Mouse (Mus musculus): ENCODE measurements around the gene Tmem214. TPM values are rescaled to one million over a fixed set of nuclear protein-coding genes. Genes with fewer than 3 reads are reported as not detected.
"Not testable (repeated sequence)": the region's sequence is repeated elsewhere in the genome, so short reads cannot be mapped to it uniquely, and the experiment has no call there.

Tmem214 gene
- polyA plus RNA-seq, 1 experiment, result 46.1 TPM

GRCm38 (mm10) chr5:30878616-30879015 is 10.8 kb downstream of the Tmem214 start:
- no peaks in the 10 kb centered on the region for H3K27me3 ChIP-seq (ENCODE audit: control insufficient read depth, insufficient read depth, insufficient read length)
- H3ac ChIP-seq (ENCODE audit: control insufficient read depth, insufficient read length, low read depth), result no peak overlapping the region
- no peaks in the 10 kb centered on the region for H3K79me2 ChIP-seq (ENCODE audit: control insufficient read depth, insufficient read depth)
- H3K4me3 ChIP-seq (ENCODE audit: insufficient read depth, poor library complexity, severe bottlenecking), result no peak overlapping the region
- TF ChIP-seq MYOD1 (IDR thresholded peaks at IDR 0.05; ENCODE audit: control insufficient read depth, insufficient read length, low read depth) (no peak), MAX (IDR thresholded peaks at IDR 0.05) (no peak), CEBPB (IDR thresholded peaks at IDR 0.05; ENCODE audit: low read depth) (no peak), CTCF (IDR thresholded peaks at IDR 0.05; ENCODE audit: control insufficient read depth, insufficient read depth, insufficient read length) (no peak), USF1 (IDR thresholded peaks at IDR 0.05; ENCODE audit: low read depth) (no peak), MYOG (IDR thresholded peaks at IDR 0.05; ENCODE audit: control insufficient read depth, extremely low read depth, insufficient read length) (no peak), FOSL1 (IDR thresholded peaks at IDR 0.05; ENCODE audit: insufficient read depth, low read length, poor library complexity, severe bottlenecking) (no peak)
- peaks cover 43% of the 10 kb centered on the region for H3K36me3 ChIP-seq (ENCODE audit: control insufficient read depth, insufficient read depth)
- no peaks in the 10 kb centered on the region for H3K79me3 ChIP-seq (ENCODE audit: low read depth)

- H3ac ChIP-seq (ENCODE audit: control insufficient read depth, insufficient read length, low read depth), result no peak overlapping the region
- H3K79me3 ChIP-seq (ENCODE audit: low read depth), result no peaks in the 10 kb centered on the region
- TF ChIP-seq CEBPB (IDR thresholded peaks at IDR 0.05; ENCODE audit: low read depth) (no peak), USF1 (IDR thresholded peaks at IDR 0.05; ENCODE audit: low read depth) (no peak), MAX (IDR thresholded peaks at IDR 0.05) (no peak), MYOG (IDR thresholded peaks at IDR 0.05; ENCODE audit: control insufficient read depth, extremely low read depth, insufficient read length) (no peak), MYOD1 (IDR thresholded peaks at IDR 0.05; ENCODE audit: control insufficient read depth, insufficient read length, low read depth) (no peak), CTCF (IDR thresholded peaks at IDR 0.05; ENCODE audit: control insufficient read depth, insufficient read depth, insufficient read length) (no peak), FOSL1 (IDR thresholded peaks at IDR 0.05; ENCODE audit: insufficient read depth, low read length, poor library complexity, severe bottlenecking) (no peak)
- no peak overlapping the region for H3K4me3 ChIP-seq (ENCODE audit: insufficient read depth, poor library complexity, severe bottlenecking)
- no peaks in the 10 kb centered on the region for H3K79me2 ChIP-seq (ENCODE audit: control insufficient read depth, insufficient read depth)
- no peaks in the 10 kb centered on the region for H3K27me3 ChIP-seq (ENCODE audit: control insufficient read depth, insufficient read depth, insufficient read length)
- H3K36me3 ChIP-seq (ENCODE audit: control insufficient read depth, insufficient read depth), result peaks cover 35% of the 10 kb centered on the region
Measured at GRCm38 (mm10) chr5:30879347-30879943, 11.6 kb downstream of the Tmem214 start.

GRCm38 (mm10) chr5:30881839-30882238 is 14.0 kb downstream of the Tmem214 start:
- H3ac ChIP-seq (ENCODE audit: control insufficient read depth, insufficient read length, low read depth); H3K79me3 ChIP-seq (ENCODE audit: low read depth); H3K4me3 ChIP-seq (ENCODE audit: insufficient read depth, poor library complexity, severe bottlenecking); H3K79me2 ChIP-seq (ENCODE audit: control insufficient read depth, insufficient read depth); H3K27me3 ChIP-seq (ENCODE audit: control insufficient read depth, insufficient read depth, insufficient read length): not testable (repeated sequence)
- H3K36me3 ChIP-seq (ENCODE audit: control insufficient read depth, insufficient read depth), result peaks cover 12% of the 10 kb centered on the region

GRCm38 (mm10) chr5:30886209-30886608 is 18.4 kb downstream of the Tmem214 start:
- Histone ChIP-seq H3K79me2 (ENCODE audit: control insufficient read depth, insufficient read depth) (no peaks in the 10 kb centered on the region), H3K79me3 (ENCODE audit: low read depth) (no peaks in the 10 kb centered on the region), H3ac (ENCODE audit: control insufficient read depth, insufficient read length, low read depth) (no peak overlapping the region), H3K27me3 (ENCODE audit: control insufficient read depth, insufficient read depth, insufficient read length) (no peaks in the 10 kb centered on the region), H3K36me3 (ENCODE audit: control insufficient read depth, insufficient read depth) (no peaks in the 10 kb centered on the region), H3K4me3 (ENCODE audit: insufficient read depth, poor library complexity, severe bottlenecking) (no peak overlapping the region)
- TF ChIP-seq MYOD1 (IDR thresholded peaks at IDR 0.05; ENCODE audit: control insufficient read depth, insufficient read length, low read depth), result no peak
- TF ChIP-seq FOSL1 (IDR thresholded peaks at IDR 0.05; ENCODE audit: insufficient read depth, low read length, poor library complexity, severe bottlenecking), result no peak
- no peak for TF ChIP-seq MAX (IDR thresholded peaks at IDR 0.05)
- no peak for TF ChIP-seq CTCF (IDR thresholded peaks at IDR 0.05; ENCODE audit: control insufficient read depth, insufficient read depth, insufficient read length)
- TF ChIP-seq CEBPB (IDR thresholded peaks at IDR 0.05; ENCODE audit: low read depth), result no peak
- no peak for TF ChIP-seq MYOG (IDR thresholded peaks at IDR 0.05; ENCODE audit: control insufficient read depth, extremely low read depth, insufficient read length)
- TF ChIP-seq USF1 (IDR thresholded peaks at IDR 0.05; ENCODE audit: low read depth), result no peak

DNA sequence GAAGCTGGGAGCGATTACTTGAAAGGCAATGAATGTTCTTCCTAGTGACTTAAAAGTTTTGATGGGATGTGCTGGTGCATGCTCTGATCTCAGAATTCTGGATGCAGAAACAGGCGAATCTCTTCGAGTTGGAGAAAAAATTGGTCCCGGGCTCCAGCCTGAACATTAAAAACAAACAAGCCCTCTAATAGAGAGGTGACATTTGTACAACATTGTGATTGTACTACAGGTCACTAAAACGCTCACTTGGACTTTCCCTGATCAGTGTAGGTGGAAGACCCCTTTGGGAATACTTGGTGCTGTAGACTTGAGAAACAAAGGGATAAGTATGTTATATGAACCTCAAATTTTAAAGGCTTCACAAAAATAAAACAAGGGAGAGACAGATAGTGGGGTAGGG is 18.9 kb downstream of the Tmem214 start:
- TF ChIP-seq MAX (IDR thresholded peaks at IDR 0.05), result no peak
- Histone ChIP-seq H3ac (ENCODE audit: control insufficient read depth, insufficient read length, low read depth) (no peak overlapping the region), H3K27me3 (ENCODE audit: control insufficient read depth, insufficient read depth, insufficient read length) (no peaks in the 10 kb centered on the region), H3K79me3 (ENCODE audit: low read depth) (no peaks in the 10 kb centered on the region), H3K4me3 (ENCODE audit: insufficient read depth, poor library complexity, severe bottlenecking) (peak overlapping the region; percentile 50), H3K79me2 (ENCODE audit: control insufficient read depth, insufficient read depth) (no peaks in the 10 kb centered on the region), H3K36me3 (ENCODE audit: control insufficient read depth, insufficient read depth) (no peaks in the 10 kb centered on the region)

DNA sequence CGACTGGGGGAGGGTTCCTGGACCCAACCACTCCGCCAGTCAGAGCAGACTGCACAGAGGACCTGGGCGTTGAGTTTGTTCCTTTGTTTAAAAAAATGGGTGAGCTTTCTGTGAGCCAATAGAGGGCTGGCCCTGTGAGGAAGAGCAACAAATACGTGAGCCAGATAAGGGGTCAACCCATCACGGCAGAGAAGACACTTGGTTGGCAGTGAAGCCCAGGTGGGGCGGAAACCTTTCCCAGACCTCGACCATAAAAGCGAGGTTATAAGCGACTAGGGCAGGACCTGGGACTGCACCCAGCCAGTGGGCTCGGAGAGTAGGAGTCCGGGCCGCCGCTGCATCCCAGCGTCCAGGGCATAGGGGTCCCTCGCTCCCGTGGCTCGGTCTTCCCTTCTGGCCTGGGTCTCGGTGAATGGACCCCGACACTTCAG is 19.5 kb downstream of the Tmem214 start:
- TF ChIP-seq CTCF (IDR thresholded peaks at IDR 0.05; ENCODE audit: control insufficient read depth, insufficient read depth, insufficient read length) (no peak), MYOD1 (IDR thresholded peaks at IDR 0.05; ENCODE audit: control insufficient read depth, insufficient read length, low read depth) (no peak), MAX (IDR thresholded peaks at IDR 0.05) (no peak), USF1 (IDR thresholded peaks at IDR 0.05; ENCODE audit: low read depth) (no peak), CEBPB (IDR thresholded peaks at IDR 0.05; ENCODE audit: low read depth) (no peak), MYOG (IDR thresholded peaks at IDR 0.05; ENCODE audit: control insufficient read depth, extremely low read depth, insufficient read length) (no peak), FOSL1 (IDR thresholded peaks at IDR 0.05; ENCODE audit: insufficient read depth, low read length, poor library complexity, severe bottlenecking) (no peak)
- Histone ChIP-seq H3K36me3 (ENCODE audit: control insufficient read depth, insufficient read depth) (peaks cover under 1% of the 10 kb centered on the region), H3ac (ENCODE audit: control insufficient read depth, insufficient read length, low read depth) (peak overlapping the region; percentile 20), H3K27me3 (ENCODE audit: control insufficient read depth, insufficient read depth, insufficient read length) (no peaks in the 10 kb centered on the region), H3K79me3 (ENCODE audit: low read depth) (no peaks in the 10 kb centered on the region), H3K79me2 (ENCODE audit: control insufficient read depth, insufficient read depth) (no peaks in the 10 kb centered on the region), H3K4me3 (ENCODE audit: insufficient read depth, poor library complexity, severe bottlenecking) (peak overlapping the region; percentile 50)
